In genomic region chr5:36361749-36362148, GRCm38 (mm10) we compare ENCODE assay signal across 30 mouse cellular contexts. TPM values are rescaled to one million over a fixed set of nuclear protein-coding genes. Genes with fewer than 3 reads are reported as not detected.
DNase-seq lines count a peak whose midpoint lies in the region; ATAC-seq and TF ChIP-seq lines count a peak whose summit lies in the region.
"Had no signal": no experiment of that assay in that cellular context is flagged by ENCODE, and none has a peak within 500 bp of the region (broad histone marks: within the 10 kb centered on the region; RNA-seq: fewer than 3 reads in every experiment).

No protein-coding gene starts in this region.

- no peak overlapping the region for H3K4me3 ChIP-seq in gastrocnemius, adult 2 months
- H3K4me3 ChIP-seq in heart, embryonic 14.5 days (ENCODE audit: control insufficient read depth in 1 of 2, insufficient read depth in 1 of 2, low read depth in 1 of 2, low read length in 2 of 2): no peak overlapping the region
- no peak overlapping the region for H3K4me3 ChIP-seq in liver, embryonic 11.5 days (ENCODE audit: low read depth, low read length)
- H3K4me3 ChIP-seq: embryonic facial prominence, embryonic 10.5 days; embryonic facial prominence, embryonic 15.5 days; forebrain, embryonic 12.5 days; liver, embryonic 13.5 days; midbrain, embryonic 15.5 days had no signal

- H3K27me3 ChIP-seq in heart, embryonic 14.5 days (ENCODE audit: control insufficient read depth, insufficient read depth, low read length): no peaks in the 10 kb centered on the region
- no peaks in the 10 kb centered on the region for H3K27me3 ChIP-seq in liver, embryonic 11.5 days (replicated peaks; ENCODE audit: control insufficient read depth, insufficient read depth, low read length)
- H3K27me3 ChIP-seq: embryonic facial prominence, embryonic 15.5 days; forebrain, embryonic 12.5 days; liver, embryonic 13.5 days; midbrain, embryonic 15.5 days had no signal

- WGBS in heart, embryonic 14.5 days: 37% methylated on average over 7 of the region's 7 CpGs
- 53% methylated on average over 7 of the region's 7 CpGs for WGBS in liver, embryonic 11.5 days

- intact Hi-C loops in gastrocnemius, adult 2 months (cut with DNase I): no loop called here

- ATAC-seq in heart, embryonic 14.5 days (ENCODE audit: insufficient number of reproducible peaks, insufficient read depth, low FRiP score, low read depth): no peak
- ATAC-seq in granulocyte monocyte progenitor cell, adult 5-6 weeks (replicated peaks; ENCODE audit: poor library complexity, severe bottlenecking): peak; percentile 54
- ATAC-seq in liver, embryonic 11.5 days (replicated peaks; ENCODE audit: low FRiP score): no peak
- ATAC-seq: activated CD4-positive, CD25-positive, alpha-beta regulatory T cell, adult 4 months; hindbrain, embryonic 16.5 days; lung, postnatal 0 days; midbrain, embryonic 15.5 days had no signal

- H3K9ac ChIP-seq in heart, embryonic 14.5 days (ENCODE audit: low read length): 0 out of 2 replicates have a peak overlapping the region, but pooled peaks have one; percentile 18
- H3K9ac ChIP-seq in liver, embryonic 11.5 days (ENCODE audit: low read depth, low read length): no peak overlapping the region
- H3K9ac ChIP-seq: embryonic facial prominence, embryonic 15.5 days; forebrain, embryonic 12.5 days; liver, embryonic 13.5 days; midbrain, embryonic 15.5 days had no signal

- H3K9me3 ChIP-seq in heart, embryonic 14.5 days (ENCODE audit: control insufficient read depth, low read length): no peaks in the 10 kb centered on the region
- H3K9me3 ChIP-seq in liver, embryonic 11.5 days (ENCODE audit: control insufficient read depth, low read length): no peaks in the 10 kb centered on the region
- H3K9me3 ChIP-seq: embryonic facial prominence, embryonic 10.5 days; embryonic facial prominence, embryonic 15.5 days; forebrain, embryonic 12.5 days; liver, embryonic 13.5 days; midbrain, embryonic 15.5 days had no signal

- 0 out of 2 replicates have a peak overlapping the region, but pooled peaks have one; percentile 8 for H3K4me2 ChIP-seq in heart, embryonic 14.5 days (ENCODE audit: low read length)
- no peak overlapping the region for H3K4me2 ChIP-seq in liver, embryonic 11.5 days
- H3K4me2 ChIP-seq: embryonic facial prominence, embryonic 15.5 days; forebrain, embryonic 12.5 days; liver, embryonic 13.5 days; midbrain, embryonic 15.5 days had no signal

- H3K27ac ChIP-seq in gastrocnemius, adult 2 months: peak overlapping the region; percentile 70
- peak overlapping the region; percentile 83 to 88 for H3K27ac ChIP-seq in heart, embryonic 14.5 days (replicated peaks in 1 of 2; ENCODE audit: control insufficient read depth in 1 of 2, insufficient read depth in 1 of 2, low read depth in 2 of 2, low read length in 2 of 2)
- no peak overlapping the region for H3K27ac ChIP-seq in liver, embryonic 11.5 days (ENCODE audit: low read depth, low read length)
- H3K27ac ChIP-seq: embryonic facial prominence, embryonic 10.5 days; embryonic facial prominence, embryonic 15.5 days; forebrain, embryonic 12.5 days; liver, embryonic 13.5 days; midbrain, embryonic 15.5 days; stomach, postnatal 0 days had no signal

- TF ChIP-seq CTCF in gastrocnemius, adult 2 months (IDR thresholded peaks at IDR 0.05): no peak

- H3K36me3 ChIP-seq in heart, embryonic 14.5 days (ENCODE audit: control insufficient read depth, insufficient read depth, low read length): no peaks in the 10 kb centered on the region
- no peaks in the 10 kb centered on the region for H3K36me3 ChIP-seq in liver, embryonic 11.5 days (ENCODE audit: control insufficient read depth, insufficient read depth, low read length)
- H3K36me3 ChIP-seq: embryonic facial prominence, embryonic 10.5 days; embryonic facial prominence, embryonic 15.5 days; forebrain, embryonic 12.5 days; liver, embryonic 13.5 days; midbrain, embryonic 15.5 days had no signal

- no peak for DNase-seq in gastrocnemius, adult 2 months
- DNase-seq in gastrocnemius, postnatal 10 days: no peak
- no peak for DNase-seq in heart, adult 9 months (ENCODE audit: low spot score in 2 of 2)
- peak; percentile 56 for DNase-seq in 416B (ENCODE audit: low read depth)
- DNase-seq in frontal cortex, adult 2 months (ENCODE audit: extremely low spot score in 1 of 2, low spot score in 1 of 2): no peak
- no peak for DNase-seq in liver, embryonic 11.5 days (ENCODE audit: low spot score)
- DNase-seq: adrenal gland, adult 2 months; adrenal gland, postnatal 36 days; cerebellum, adult 18-20 months; cerebellum, postnatal 14 days; kidney, adult 2 months; kidney, postnatal 36 days; liver, embryonic 13.5 days; lung, adult 18-20 months; lung, postnatal 4 days; right cerebral cortex, adult 18-20 months; right cerebral cortex, postnatal 4 days; thymus, adult 18-20 months; thymus, postnatal 25 days had no signal

- peaks cover 68 to 82% of the 10 kb centered on the region in 2 experiments for H3K4me1 ChIP-seq in heart, embryonic 14.5 days (ENCODE audit: control insufficient read depth in 2 of 2, insufficient read depth in 2 of 2, low read length in 2 of 2)
- peaks cover 11% of the 10 kb centered on the region; the same call in 1 of the 2 replicates for H3K4me1 ChIP-seq in liver, embryonic 11.5 days (replicated peaks; ENCODE audit: control insufficient read depth, insufficient read depth, low read length)

RNA-seq across cellular contexts. Expression of gene Sorcs2, which starts 36.2 kb away (rescaled TPM):
- total RNA-seq in gastrocnemius, adult 2 months (2021): 1 to 10 TPM in 1 of 2 experiments, under 1 TPM in 1; 0.94 to 2.3 TPM
- total RNA-seq in gastrocnemius, postnatal 10 days (2021): 10 to 100 TPM; 15.6 to 16.0 TPM
- 9.9 and 10.3 TPM in 2 replicates for polyA plus RNA-seq in heart, embryonic 14.5 days (2014; fragmentation: Nextera tagmentation; extraction: Ambion mirVana)
- not detected in 2 replicates for total RNA-seq in granulocyte monocyte progenitor cell, adult 5-6 weeks (2014; fragmentation: Nextera tagmentation)
- total RNA-seq in granulocyte monocyte progenitor cell, adult 5-6 weeks (2017): not detected in 2 replicates
- 24.1 and 30.7 TPM in 2 replicates for polyA plus RNA-seq in frontal cortex, adult 2 months (2012; rRNA removed)
- 2.2 and 2.4 TPM in 2 replicates for polyA plus RNA-seq in liver, embryonic 11.5 days (2014; fragmentation: Nextera tagmentation; extraction: Ambion mirVana)
- total RNA-seq: MEL had no signal

Comparison
In these comparisons a context has a peak if more than half of its experiments do, and no peak if none do; other contexts are left out.
1. RNA of gene Sorcs2, which starts 36.2 kb away (total RNA-seq): 15.6 to 16.0 TPM in gastrocnemius, postnatal 10 days; 0.94 to 2.3 TPM in gastrocnemius, adult 2 months and not detected in granulocyte monocyte progenitor cell, adult 5-6 weeks; every median in the first group is over 4 times any median in the second.